Mouse (Mus musculus) liver, postnatal 0 days (tissue): ENCODE results near the gene Tspan11. TPM values are rescaled to one million over a fixed set of nuclear protein-coding genes. Genes with fewer than 3 reads are reported as not detected.
A peak's percentile ranks its signal among the peaks of the same experiment; 100 is the strongest.

ENCODE experiments used
- ATAC-seq: fragments of 200-750 bp; cut with Nextera tagmentation; 2 replicates; pipeline ENCODE4 v1.8.0; 2017; ENCODE audit warnings: mild to moderate bottlenecking, moderate library complexity
- DNase-seq: peaks from one replicate; pipeline ENCODE4 v3.0.0-alpha.2; 2016
- H3K27ac ChIP-seq: fragments of 300-500 bp; sonication (generic); 2 replicates; pipeline ENCODE4 v1.5.1; 2014; ENCODE audit warnings: antibody characterized with exemption, moderate library complexity, mild to moderate bottlenecking, low read depth
- H3K27me3 ChIP-seq: fragments of 300-500 bp; sonication (generic); 2 replicates; pipeline ENCODE4 v1.6.1; 2014; ENCODE audit warnings: low read length, control low read depth, mixed read lengths; ENCODE audit not compliant: insufficient read depth
- H3K36me3 ChIP-seq: fragments of 300-500 bp; sonication (generic); replicated peaks from 2 replicates; pipeline ENCODE4 v1.6.1; 2014; ENCODE audit warnings: mild to moderate bottlenecking, control low read depth, low read length, moderate library complexity, mixed read lengths; ENCODE audit not compliant: insufficient read depth
- H3K4me1 ChIP-seq: fragments of 300-500 bp; sonication (generic); 2 replicates; pipeline ENCODE4 v1.6.1; 2014; ENCODE audit warnings: antibody characterized with exemption, mild to moderate bottlenecking, control low read depth; ENCODE audit not compliant: insufficient read depth
- H3K4me2 ChIP-seq: fragments of 300-500 bp; sonication (generic); 2 replicates; pipeline ENCODE4 v1.6.1; 2014; ENCODE audit warnings: low read depth, mild to moderate bottlenecking, low read length, moderate library complexity, mixed read lengths
- H3K4me3 ChIP-seq: fragments of 300-500 bp; sonication (generic); 2 replicates; pipeline ENCODE4 v1.5.1; 2014; ENCODE audit warnings: low read depth, low read length
- H3K9ac ChIP-seq: fragments of 300-500 bp; sonication (generic); replicated peaks from 2 replicates; pipeline ENCODE4 v1.6.1; 2014; ENCODE audit warnings: mild to moderate bottlenecking, moderate library complexity
- H3K9me3 ChIP-seq: fragments of 300-500 bp; sonication (generic); 2 replicates; pipeline ENCODE4 v1.6.1; 2016; ENCODE audit warnings: mild to moderate bottlenecking, control low read depth, low read length, mixed read lengths
- CTCF ChIP-seq: sonication (generic); IDR thresholded peaks from 2 replicates; pipeline ENCODE4 v1.5.1; 2016; ENCODE audit warnings: antibody characterized with exemption, low read depth
- EP300 ChIP-seq: IDR thresholded peaks from 2 replicates; pipeline ENCODE4 v1.6.1; 2016; ENCODE audit warnings: antibody characterized with exemption, low read depth, mild to moderate bottlenecking
- WGBS: fragments of 180-500 bp; shearing (Covaris S2); extraction: QIAGEN DNeasy Blood & Tissue Kit; methylation state at CpG from one replicate; pipeline ENCODE4 v1.1.7; 2014; ENCODE audit not compliant: insufficient replicate concordance; 5-methylcytosine and 5-hydroxymethylcytosine counted together
- polyA plus RNA-seq: library from polyadenylated mRNA; unstranded; fragments of >200 nt; fragmentation: Nextera tagmentation; extraction: Ambion mirVana; gene quantifications from 2 replicates; pipeline ENCODE4 v1.2.1, GENCODE M21; 2015

Gene Tspan11
- polyA plus RNA-seq, 1 experiment from 2014 or later: 0.38 TPM

DNA sequence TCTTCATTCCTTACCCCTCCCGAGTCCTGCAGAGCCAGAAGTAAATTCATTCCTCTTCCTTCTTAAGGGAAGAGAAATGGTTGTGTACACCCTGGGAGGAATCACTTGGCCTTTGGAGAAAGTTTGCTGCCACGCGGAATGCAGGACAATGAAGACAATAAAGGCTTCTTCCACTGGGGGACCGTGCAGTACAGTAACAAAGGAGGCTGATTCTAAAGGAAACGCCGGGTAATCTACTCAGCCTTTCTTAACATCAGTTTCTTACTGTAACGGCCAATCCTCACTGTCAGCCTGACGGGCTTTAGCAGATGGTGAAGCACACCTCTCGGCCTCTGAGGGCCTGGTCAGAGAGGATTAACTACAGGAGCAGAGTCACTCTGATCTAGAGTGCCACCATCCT, 25.4 kb upstream of the Tspan11 start:
- Histone ChIP-seq H3K27me3 (no peaks in the 10 kb centered on the region), H3K4me3 (no peak overlapping the region), H3K4me1 (no peaks in the 10 kb centered on the region), H3K9ac (no peak overlapping the region), H3K27ac (no peak overlapping the region), H3K36me3 (no peaks in the 10 kb centered on the region), H3K9me3 (no peaks in the 10 kb centered on the region), H3K4me2 (no peak overlapping the region)
- TF ChIP-seq CTCF (no peak), EP300 (no peak)
- 67% methylated on average over 9 of the region's 9 CpGs for WGBS
- DNase-seq (no peak), ATAC-seq (no peak)

DNA sequence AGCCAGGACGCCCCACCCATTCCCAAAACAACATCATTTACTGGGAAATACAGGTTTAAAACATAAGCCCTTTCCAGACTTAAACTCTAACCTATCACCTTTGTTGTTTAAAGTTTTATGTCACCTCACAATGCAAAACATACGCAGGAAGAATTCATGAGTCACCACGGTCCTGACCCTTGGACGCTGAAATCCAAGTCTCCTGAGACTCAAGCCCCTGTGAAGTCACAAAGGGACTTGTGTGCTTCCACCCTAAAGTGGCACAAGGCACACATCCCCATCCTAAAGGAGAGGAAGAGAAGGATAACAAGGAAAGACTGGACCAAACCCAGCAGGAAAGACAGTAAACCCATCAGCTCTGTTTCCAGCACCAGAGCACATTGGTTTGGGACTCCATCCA, 22.0 kb upstream of the Tspan11 start:
- no peak for TF ChIP-seq CTCF
- TF ChIP-seq EP300: no peak
- Histone ChIP-seq H3K4me3 (no peak overlapping the region), H3K27me3 (no peaks in the 10 kb centered on the region), H3K36me3 (no peaks in the 10 kb centered on the region), H3K4me1 (no peaks in the 10 kb centered on the region), H3K4me2 (no peak overlapping the region), H3K9ac (no peak overlapping the region), H3K9me3 (no peaks in the 10 kb centered on the region), H3K27ac (no peak overlapping the region)
- ATAC-seq (no peak), DNase-seq (no peak)
- whole genome bisulfite sequencing: 65% methylated on average over 4 of the region's 4 CpGs

- WGBS: 67% methylated on average over 8 of the region's 8 CpGs
- H3K27me3 ChIP-seq: no peaks in the 10 kb centered on the region
- H3K4me2 ChIP-seq: no peak overlapping the region
- H3K27ac ChIP-seq: no peak overlapping the region
- H3K9me3 ChIP-seq: no peaks in the 10 kb centered on the region
- no peak overlapping the region for H3K9ac ChIP-seq
- no peak for ATAC-seq
- H3K4me3 ChIP-seq: no peak overlapping the region
- H3K4me1 ChIP-seq: no peaks in the 10 kb centered on the region
- TF ChIP-seq EP300 (no peak), CTCF (no peak)
- H3K36me3 ChIP-seq: no peaks in the 10 kb centered on the region
- no peak for DNase-seq
Observed at GRCm38 (mm10) chr6:127868546-127868945, 18.8 kb upstream of the Tspan11 start.

DNA sequence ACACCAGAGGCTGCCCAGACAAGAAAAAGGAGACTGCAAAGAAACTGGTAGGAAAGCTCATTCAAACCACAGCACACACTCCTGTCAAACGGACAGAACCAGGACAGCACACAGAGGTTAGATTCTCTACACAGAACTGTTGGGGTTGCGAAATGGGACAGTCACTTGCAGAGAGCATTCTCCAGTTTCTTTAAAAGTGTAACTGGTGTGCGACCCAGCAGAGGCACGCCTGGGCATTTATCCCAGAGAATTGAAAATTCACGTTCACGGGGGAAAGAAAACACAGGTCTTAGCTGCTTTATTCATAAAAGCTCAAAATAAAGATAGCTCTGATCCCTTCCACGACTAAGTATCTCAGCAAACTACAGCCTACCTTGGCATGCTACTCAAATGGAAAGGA, 18.3 kb upstream of the Tspan11 start:
- Histone ChIP-seq H3K27ac (no peak overlapping the region), H3K27me3 (no peaks in the 10 kb centered on the region), H3K9me3 (no peaks in the 10 kb centered on the region), H3K9ac (no peak overlapping the region), H3K4me1 (no peaks in the 10 kb centered on the region), H3K36me3 (no peaks in the 10 kb centered on the region), H3K4me2 (no peak overlapping the region), H3K4me3 (no peak overlapping the region)
- WGBS: 66% methylated on average over 7 of the region's 7 CpGs
- DNase-seq: no peak
- no peak for ATAC-seq
- TF ChIP-seq CTCF (no peak), EP300 (no peak)

DNA sequence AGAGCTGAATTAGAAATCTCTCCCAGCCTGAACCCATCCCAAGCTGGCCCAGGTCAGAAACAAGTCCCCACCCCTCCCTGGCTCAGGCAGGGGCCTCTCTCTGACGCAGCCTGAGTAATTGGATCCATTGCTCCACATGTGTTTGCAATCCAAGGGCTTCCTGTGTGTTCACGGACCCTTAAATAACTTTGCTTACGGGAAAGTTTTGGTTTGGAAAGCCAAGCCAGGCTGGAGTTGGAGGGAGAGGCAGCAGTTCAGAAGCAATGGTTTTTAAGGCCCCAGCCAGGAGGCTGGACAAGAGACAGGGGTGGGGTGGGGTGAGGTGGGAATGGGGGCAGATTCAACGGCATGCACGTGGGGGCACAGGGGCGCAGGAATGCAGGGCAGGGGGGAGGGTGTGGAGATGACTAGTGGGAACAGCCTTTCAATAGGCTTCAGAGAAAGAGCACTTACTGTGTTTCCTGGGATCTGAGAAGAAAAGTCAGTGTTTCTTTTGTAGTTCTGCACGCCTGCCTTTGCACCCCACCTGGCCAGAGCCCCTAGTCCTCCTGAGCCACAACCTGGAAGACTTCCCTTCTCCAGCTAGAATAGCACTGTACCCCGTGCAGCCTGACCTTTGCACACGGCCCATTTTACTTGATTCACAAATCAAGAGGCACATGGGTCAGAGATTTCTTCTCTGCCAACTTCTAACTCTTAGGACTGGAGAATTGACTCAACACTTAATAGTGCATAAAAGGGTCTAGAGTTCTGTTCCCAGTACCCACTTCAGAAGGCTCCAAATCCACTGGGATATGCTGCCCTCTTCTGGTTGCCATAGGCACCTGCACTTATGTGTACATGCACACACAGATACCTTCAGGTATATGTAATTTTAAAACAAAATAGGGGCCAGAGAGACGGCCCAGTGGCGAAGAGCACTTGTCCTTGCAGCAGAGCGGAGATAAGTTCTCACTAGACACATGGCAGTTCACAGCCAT, 16.8 kb upstream of the Tspan11 start:
- Histone ChIP-seq H3K4me1 (no peaks in the 10 kb centered on the region), H3K9ac (no peak overlapping the region), H3K9me3 (no peaks in the 10 kb centered on the region), H3K27me3 (no peaks in the 10 kb centered on the region), H3K27ac (no peak overlapping the region), H3K4me2 (no peak overlapping the region), H3K4me3 (no peak overlapping the region), H3K36me3 (no peaks in the 10 kb centered on the region)
- 63% methylated on average over 12 of the region's 12 CpGs for WGBS
- ATAC-seq: no peak
- DNase-seq: no peak
- no peak for TF ChIP-seq EP300
- 0 out of 2 replicates have a peak, but pooled peaks have one; percentile 4 for TF ChIP-seq CTCF

DNA sequence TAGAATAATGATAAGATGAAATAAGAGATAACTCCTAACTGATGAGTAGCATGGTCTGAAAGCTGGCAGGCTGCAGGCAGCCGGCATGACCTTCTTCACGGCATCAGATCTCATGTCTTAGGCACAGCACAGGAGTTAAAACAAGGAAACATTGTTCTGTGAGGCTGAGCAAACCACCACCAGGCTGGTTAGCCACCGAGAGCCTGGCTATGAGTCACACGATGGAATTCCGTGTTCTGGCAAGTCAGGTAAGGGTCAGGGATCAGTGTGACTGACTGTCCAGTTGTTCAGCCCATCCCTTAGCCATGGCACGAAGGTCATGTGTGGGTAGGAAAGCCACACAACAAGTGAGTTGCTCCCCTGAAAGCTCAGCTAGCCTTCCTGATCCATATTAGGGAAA, 16.0 kb upstream of the Tspan11 start:
- Histone ChIP-seq H3K9ac (no peak overlapping the region), H3K27me3 (no peaks in the 10 kb centered on the region), H3K4me3 (no peak overlapping the region), H3K4me1 (no peaks in the 10 kb centered on the region), H3K9me3 (no peaks in the 10 kb centered on the region), H3K4me2 (no peak overlapping the region), H3K27ac (no peak overlapping the region), H3K36me3 (no peaks in the 10 kb centered on the region)
- DNase-seq: no peak
- TF ChIP-seq CTCF (no peak), EP300 (no peak)
- WGBS: 76% methylated on average over 6 of the region's 6 CpGs
- no peak for ATAC-seq
